Mouse (Mus musculus): Measurements from ENCODE around the gene Ddx19b. TPM values are rescaled to one million over a fixed set of nuclear protein-coding genes. Genes with fewer than 3 reads are reported as not detected.
A peak's percentile ranks its signal among the peaks of the same experiment; 100 is the strongest.
"Not testable (repeated sequence)": the region's sequence is repeated elsewhere in the genome, so short reads cannot be mapped to it uniquely, and the experiment has no call there.

Ddx19b gene
- polyA plus RNA-seq, 1 experiment: 7.4 TPM

GRCm38 (mm10) chr8:110959071-110959780 is 72.3 kb downstream of the Ddx19b start:
- no peaks in the 10 kb centered on the region for H3K27me3 ChIP-seq (ENCODE audit: control insufficient read depth, insufficient read depth, low read length)
- WGBS: 99% methylated on average over 12 of the region's 12 CpGs
- H3K4me3 ChIP-seq (ENCODE audit: control insufficient read depth, insufficient read depth, low read length): no peak overlapping the region
- TF ChIP-seq CTCF (IDR thresholded peaks at IDR 0.05; ENCODE audit: borderline replicate concordance, control insufficient read depth, extremely low read depth, insufficient read depth, low read length, poor library complexity) (no peak), POLR2A (IDR thresholded peaks at IDR 0.05; ENCODE audit: control insufficient read depth, extremely low read depth, insufficient read depth, low read length, poor library complexity) (no peak)
- H3K36me3 ChIP-seq (ENCODE audit: control insufficient read depth, insufficient read depth, low read length): no peaks in the 10 kb centered on the region
- H3K4me1 ChIP-seq (replicated peaks; ENCODE audit: control insufficient read depth, insufficient read depth, low read length): peaks cover 13% of the 10 kb centered on the region
- no peak overlapping the region for H3K27ac ChIP-seq (ENCODE audit: control insufficient read depth, insufficient read depth, low read length)
- DNase-seq: no peak

GRCm38 (mm10) chr8:110958553-110958952 is 73.0 kb downstream of the Ddx19b start:
- WGBS: 95% methylated on average over 7 of the region's 7 CpGs
- not testable (repeated sequence) for H3K36me3 ChIP-seq (ENCODE audit: control insufficient read depth, insufficient read depth, low read length); H3K27me3 ChIP-seq (ENCODE audit: control insufficient read depth, insufficient read depth, low read length); H3K4me3 ChIP-seq (ENCODE audit: control insufficient read depth, insufficient read depth, low read length); H3K27ac ChIP-seq (ENCODE audit: control insufficient read depth, insufficient read depth, low read length); DNase-seq
- peaks cover 13% of the 10 kb centered on the region for H3K4me1 ChIP-seq (replicated peaks; ENCODE audit: control insufficient read depth, insufficient read depth, low read length)

DNA sequence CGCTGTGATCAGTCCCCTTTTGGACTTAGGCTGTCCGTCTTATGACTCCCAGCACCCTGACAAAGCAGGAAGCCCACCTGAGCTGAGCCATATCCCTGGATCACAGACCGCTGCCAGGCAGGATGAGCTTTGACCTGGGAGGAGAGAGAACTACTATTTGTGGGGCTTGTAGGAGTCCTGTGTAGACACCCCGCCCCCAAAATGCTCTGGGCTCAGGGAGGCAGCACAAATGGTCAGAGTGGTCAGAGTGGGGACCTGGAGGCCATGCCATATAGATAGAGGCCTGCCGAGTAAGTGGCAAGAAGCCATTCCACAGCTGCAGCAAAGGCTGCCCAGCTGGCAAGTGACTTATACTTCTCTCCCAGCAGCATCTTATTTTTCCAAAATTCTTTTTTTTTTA is 73.4 kb downstream of the Ddx19b start:
- DNase-seq: no peak
- no peaks in the 10 kb centered on the region for H3K27me3 ChIP-seq (ENCODE audit: control insufficient read depth, insufficient read depth, low read length)
- no peak overlapping the region for H3K4me3 ChIP-seq (ENCODE audit: control insufficient read depth, insufficient read depth, low read length)
- TF ChIP-seq POLR2A (IDR thresholded peaks at IDR 0.05; ENCODE audit: control insufficient read depth, extremely low read depth, insufficient read depth, low read length, poor library complexity) (no peak), CTCF (IDR thresholded peaks at IDR 0.05; ENCODE audit: borderline replicate concordance, control insufficient read depth, extremely low read depth, insufficient read depth, low read length, poor library complexity) (no peak)
- H3K27ac ChIP-seq (ENCODE audit: control insufficient read depth, insufficient read depth, low read length): no peak overlapping the region
- H3K36me3 ChIP-seq (ENCODE audit: control insufficient read depth, insufficient read depth, low read length): no peaks in the 10 kb centered on the region
- over 99% methylated on average over 5 of the region's 5 CpGs for WGBS
- H3K4me1 ChIP-seq (replicated peaks; ENCODE audit: control insufficient read depth, insufficient read depth, low read length): peaks cover 13% of the 10 kb centered on the region

DNA sequence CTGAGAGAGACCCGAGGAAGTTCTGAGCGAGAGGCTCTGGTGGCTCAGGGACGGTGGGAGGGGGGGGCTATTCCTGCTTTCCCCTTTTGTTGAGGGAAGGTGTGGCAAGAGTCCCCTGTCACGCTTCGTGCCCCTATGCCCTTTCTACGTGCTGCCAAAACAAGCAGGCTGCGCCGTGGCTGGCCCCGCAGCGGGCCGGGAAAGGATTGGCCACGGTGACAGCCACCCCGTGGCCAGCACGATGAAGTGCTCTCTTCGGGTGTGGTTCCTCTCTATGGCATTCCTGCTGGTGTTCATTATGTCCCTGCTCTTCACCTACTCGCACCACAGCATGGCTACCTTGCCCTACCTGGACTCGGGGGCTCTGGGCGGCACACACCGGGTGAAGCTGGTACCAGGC is 74.1 kb downstream of the Ddx19b start:
- H3K4me3 ChIP-seq (ENCODE audit: control insufficient read depth, insufficient read depth, low read length): no peak overlapping the region
- H3K27me3 ChIP-seq (ENCODE audit: control insufficient read depth, insufficient read depth, low read length): no peaks in the 10 kb centered on the region
- peaks cover 13% of the 10 kb centered on the region for H3K4me1 ChIP-seq (replicated peaks; ENCODE audit: control insufficient read depth, insufficient read depth, low read length)
- 97% methylated on average over 19 of the region's 19 CpGs for WGBS
- TF ChIP-seq CTCF (IDR thresholded peaks at IDR 0.05; ENCODE audit: borderline replicate concordance, control insufficient read depth, extremely low read depth, insufficient read depth, low read length, poor library complexity): no peak
- no peak for TF ChIP-seq POLR2A (IDR thresholded peaks at IDR 0.05; ENCODE audit: control insufficient read depth, extremely low read depth, insufficient read depth, low read length, poor library complexity)
- no peak overlapping the region for H3K27ac ChIP-seq (ENCODE audit: control insufficient read depth, insufficient read depth, low read length)
- no peaks in the 10 kb centered on the region for H3K36me3 ChIP-seq (ENCODE audit: control insufficient read depth, insufficient read depth, low read length)
- DNase-seq: no peak

- no peaks in the 10 kb centered on the region for H3K27me3 ChIP-seq (ENCODE audit: control insufficient read depth, insufficient read depth, low read length)
- peaks cover 13% of the 10 kb centered on the region for H3K4me1 ChIP-seq (replicated peaks; ENCODE audit: control insufficient read depth, insufficient read depth, low read length)
- 97% methylated on average over 15 of the region's 15 CpGs for WGBS
- no peak for TF ChIP-seq CTCF (IDR thresholded peaks at IDR 0.05; ENCODE audit: borderline replicate concordance, control insufficient read depth, extremely low read depth, insufficient read depth, low read length, poor library complexity)
- no peak overlapping the region for H3K4me3 ChIP-seq (ENCODE audit: control insufficient read depth, insufficient read depth, low read length)
- H3K36me3 ChIP-seq (ENCODE audit: control insufficient read depth, insufficient read depth, low read length): no peaks in the 10 kb centered on the region
- no peak for DNase-seq
- H3K27ac ChIP-seq (ENCODE audit: control insufficient read depth, insufficient read depth, low read length): no peak overlapping the region
Measured at GRCm38 (mm10) chr8:110956619-110957450, 74.7 kb downstream of the Ddx19b start.

- TF ChIP-seq POLR2A (IDR thresholded peaks at IDR 0.05; ENCODE audit: control insufficient read depth, extremely low read depth, insufficient read depth, low read length, poor library complexity): no peak
- H3K4me1 ChIP-seq (replicated peaks; ENCODE audit: control insufficient read depth, insufficient read depth, low read length): peaks cover 21% of the 10 kb centered on the region
- peak; percentile 39 for DNase-seq
- 28% methylated on average over 8 of the region's 8 CpGs for WGBS
- peak overlapping the region; percentile 87 for H3K27ac ChIP-seq (ENCODE audit: control insufficient read depth, insufficient read depth, low read length)
- no peaks in the 10 kb centered on the region for H3K27me3 ChIP-seq (ENCODE audit: control insufficient read depth, insufficient read depth, low read length)
- H3K4me3 ChIP-seq (ENCODE audit: control insufficient read depth, insufficient read depth, low read length): no peak overlapping the region
- no peaks in the 10 kb centered on the region for H3K36me3 ChIP-seq (ENCODE audit: control insufficient read depth, insufficient read depth, low read length)
Measured at GRCm38 (mm10) chr8:110954776-110955175, 76.8 kb downstream of the Ddx19b start.

Other genes with a start within 250 kb of the Ddx19b start
- gene Il34, start 225.8 kb downstream of the Ddx19b start, polyA plus RNA-seq (2012; rRNA removed): 23.2 and 29.3 TPM in 2 replicates
- 34.0 and 38.3 TPM in 2 replicates for gene Cog4, start 185.2 kb downstream of the Ddx19b start, polyA plus RNA-seq (2012; rRNA removed)
- 78.5 and 82.0 TPM in 2 replicates for gene Sf3b3, start 185.0 kb downstream of the Ddx19b start, polyA plus RNA-seq (2012; rRNA removed)
- 22.1 and 22.4 TPM in 2 replicates for gene Fuk, start 129.3 kb downstream of the Ddx19b start, polyA plus RNA-seq (2012; rRNA removed)
- 21.7 and 22.1 TPM in 2 replicates for gene St3gal2, start 111.8 kb downstream of the Ddx19b start, polyA plus RNA-seq (2012; rRNA removed)
- gene Ddx19a, start 34.0 kb downstream of the Ddx19b start, polyA plus RNA-seq (2012; rRNA removed): 48.4 and 51.2 TPM in 2 replicates
- 27.4 and 29.5 TPM in 2 replicates for gene Aars, start 1.4 kb upstream of the Ddx19b start, polyA plus RNA-seq (2012; rRNA removed)
- 38.7 and 68.8 TPM in 2 replicates for gene Exosc6, start 24.6 kb upstream of the Ddx19b start, polyA plus RNA-seq (2012; rRNA removed)
- 0.04 and 0.11 TPM in 2 replicates for gene Clec18a, start 60.7 kb upstream of the Ddx19b start, polyA plus RNA-seq (2012; rRNA removed)
- 19.8 and 24.3 TPM in 2 replicates for gene Pdpr, start 62.9 kb upstream of the Ddx19b start, polyA plus RNA-seq (2012; rRNA removed)
- gene Glg1, start 227.5 kb upstream of the Ddx19b start, polyA plus RNA-seq (2012; rRNA removed): 44.9 and 45.3 TPM in 2 replicates

Data from thymus, adult 2 months (tissue).